Mouse (Mus musculus) kidney, adult 2 months (tissue): ENCODE measurements around the gene Pgm2l1.

Experiments used
- CTCF ChIP-seq: fragments of 200-500 bp; conservative IDR thresholded peaks from 2 replicates; pipeline ENCODE4 v1.5.1; 2011; ENCODE audit warnings: low read depth, mild to moderate bottlenecking, control low read depth, low read length, moderate library complexity, mixed read lengths; ENCODE audit not compliant: insufficient read depth, insufficient read length
- POLR2A ChIP-seq: fragments of 200-500 bp; IDR thresholded peaks from one replicate; pipeline ENCODE4 v1.6.1; 2011; ENCODE audit warnings: low read depth, low read length, control low read depth

GRCm38 (mm10) chr7:100310290-100310689 is 83.1 kb downstream of the Pgm2l1 start:
- TF ChIP-seq CTCF (no peak), POLR2A (no peak)
